Mouse (Mus musculus): ENCODE measurements around the gene Pls1. TPM values are rescaled to one million over a fixed set of nuclear protein-coding genes. Genes with fewer than 3 reads are reported as not detected.

The Pls1 gene
- polyA plus RNA-seq, 1 experiment from 2014 or later: 45.6 TPM

GRCm38 (mm10) chr9:95712574-95712973 is 132.5 kb downstream of the Pls1 start:
- Histone ChIP-seq H3K36me3 (ENCODE audit: control insufficient read depth, insufficient read depth, low read length) (no peaks in the 10 kb centered on the region), H3K27ac (replicated peaks) (no peak overlapping the region), H3K4me1 (replicated peaks; ENCODE audit: control insufficient read depth, insufficient read depth) (no peaks in the 10 kb centered on the region), H3K4me3 (ENCODE audit: low read depth, low read length) (no peak overlapping the region), H3K9me3 (ENCODE audit: control insufficient read depth, low read length) (no peaks in the 10 kb centered on the region), H3K27me3 (ENCODE audit: control insufficient read depth, insufficient read depth, low read length) (no peaks in the 10 kb centered on the region), H3K9ac (ENCODE audit: low read length) (no peak overlapping the region), H3K4me2 (replicated peaks; ENCODE audit: low read depth) (no peak overlapping the region)
- ATAC-seq (ENCODE audit: low FRiP score, low TSS enrichment) (no peak), DNase-seq (ENCODE audit: low spot score) (no peak)
- no peak for TF ChIP-seq EP300 (optimal IDR thresholded peaks at IDR 0.05)
- no peak for TF ChIP-seq CTCF (IDR thresholded peaks at IDR 0.05; ENCODE audit: low read depth)
- 43% methylated on average over 8 of the region's 8 CpGs for WGBS

DNA sequence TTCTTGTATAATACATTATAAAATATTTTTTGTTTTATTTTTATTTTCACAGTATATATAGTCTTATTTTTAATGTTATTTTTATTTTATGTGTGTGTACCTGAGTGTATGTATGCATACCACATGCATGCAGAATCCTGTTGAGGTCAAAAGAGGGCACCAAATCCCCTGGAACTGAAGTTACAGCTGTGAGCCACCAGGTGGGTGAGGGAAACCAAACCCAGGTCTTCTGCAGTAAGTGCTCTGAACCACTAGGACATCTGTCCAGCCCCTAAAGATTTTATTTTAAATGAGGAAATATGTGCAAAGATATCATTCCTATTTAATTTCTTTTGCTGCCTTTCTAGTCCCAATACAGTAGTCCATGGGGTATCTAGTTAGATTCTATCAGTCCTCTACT is 136.2 kb downstream of the Pls1 start:
- no peaks in the 10 kb centered on the region for H3K36me3 ChIP-seq (ENCODE audit: control insufficient read depth, insufficient read depth, low read length)
- H3K9me3 ChIP-seq (ENCODE audit: control insufficient read depth, low read length): no peaks in the 10 kb centered on the region
- no peak overlapping the region for H3K9ac ChIP-seq (ENCODE audit: low read length)
- no peak for TF ChIP-seq EP300 (optimal IDR thresholded peaks at IDR 0.05)
- peak; percentile 33 for TF ChIP-seq CTCF (IDR thresholded peaks at IDR 0.05; ENCODE audit: low read depth)
- no peak overlapping the region for H3K4me2 ChIP-seq (replicated peaks; ENCODE audit: low read depth)
- H3K27ac ChIP-seq (replicated peaks): no peak overlapping the region
- no peaks in the 10 kb centered on the region for H3K27me3 ChIP-seq (ENCODE audit: control insufficient read depth, insufficient read depth, low read length)
- H3K4me1 ChIP-seq (replicated peaks; ENCODE audit: control insufficient read depth, insufficient read depth): no peaks in the 10 kb centered on the region
- no peak overlapping the region for H3K4me3 ChIP-seq (ENCODE audit: low read depth, low read length)
- no peak for ATAC-seq (ENCODE audit: low FRiP score, low TSS enrichment)
- DNase-seq (ENCODE audit: low spot score): no peak

DNA sequence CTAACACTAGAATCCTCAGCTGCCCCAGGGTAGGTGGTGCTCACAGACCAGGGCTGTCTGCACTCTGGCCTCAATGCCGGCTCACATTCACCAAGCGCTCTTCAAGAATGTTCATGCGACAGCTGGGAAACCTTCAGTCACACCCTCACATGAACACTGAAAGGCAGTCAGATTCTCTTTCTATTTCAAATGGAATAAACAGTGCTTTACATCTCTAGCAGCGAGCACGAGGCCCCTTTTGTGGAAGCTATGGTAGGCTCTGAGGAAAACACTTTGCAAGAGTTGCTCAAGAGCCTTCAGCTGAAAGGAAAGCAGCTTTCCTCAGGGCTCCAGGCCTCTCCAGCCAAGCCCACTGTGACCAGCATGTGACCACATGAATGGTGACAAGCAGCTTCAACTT is 139.7 kb downstream of the Pls1 start:
- Histone ChIP-seq H3K9ac (ENCODE audit: low read length) (no peak overlapping the region), H3K4me3 (ENCODE audit: low read depth, low read length) (no peak overlapping the region), H3K27me3 (ENCODE audit: control insufficient read depth, insufficient read depth, low read length) (no peaks in the 10 kb centered on the region), H3K4me1 (replicated peaks; ENCODE audit: control insufficient read depth, insufficient read depth) (no peaks in the 10 kb centered on the region), H3K9me3 (ENCODE audit: control insufficient read depth, low read length) (no peaks in the 10 kb centered on the region), H3K4me2 (replicated peaks; ENCODE audit: low read depth) (no peak overlapping the region), H3K36me3 (ENCODE audit: control insufficient read depth, insufficient read depth, low read length) (no peaks in the 10 kb centered on the region), H3K27ac (replicated peaks) (no peak overlapping the region)
- WGBS: 77% methylated on average over 5 of the region's 5 CpGs
- TF ChIP-seq EP300 (optimal IDR thresholded peaks at IDR 0.05) (no peak), CTCF (IDR thresholded peaks at IDR 0.05; ENCODE audit: low read depth) (no peak)
- no peak for DNase-seq (ENCODE audit: low spot score)
- ATAC-seq (ENCODE audit: low FRiP score, low TSS enrichment): no peak

- Histone ChIP-seq H3K9ac (ENCODE audit: low read length) (no peak overlapping the region), H3K4me3 (ENCODE audit: low read depth, low read length) (no peak overlapping the region), H3K36me3 (ENCODE audit: control insufficient read depth, insufficient read depth, low read length) (no peaks in the 10 kb centered on the region), H3K27me3 (ENCODE audit: control insufficient read depth, insufficient read depth, low read length) (no peaks in the 10 kb centered on the region), H3K4me2 (replicated peaks; ENCODE audit: low read depth) (no peak overlapping the region), H3K9me3 (ENCODE audit: control insufficient read depth, low read length) (no peaks in the 10 kb centered on the region), H3K4me1 (replicated peaks; ENCODE audit: control insufficient read depth, insufficient read depth) (no peaks in the 10 kb centered on the region), H3K27ac (replicated peaks) (no peak overlapping the region)
- TF ChIP-seq CTCF (IDR thresholded peaks at IDR 0.05; ENCODE audit: low read depth) (no peak), EP300 (optimal IDR thresholded peaks at IDR 0.05) (no peak)
- no peak for ATAC-seq (ENCODE audit: low FRiP score, low TSS enrichment)
- WGBS: 69% methylated on average over 3 of the region's 3 CpGs
- DNase-seq (ENCODE audit: low spot score): no peak
Observed at GRCm38 (mm10) chr9:95704078-95704477, 141.0 kb downstream of the Pls1 start.

Other genes starting within 250 kb of the Pls1 start
- 0.18 and 0.21 TPM in 2 replicates for gene Pcolce2, start 207.7 kb downstream of the Pls1 start, polyA plus RNA-seq (2015; fragmentation: Nextera tagmentation; extraction: Ambion mirVana)
- gene Trpc1, start 94.9 kb downstream of the Pls1 start, polyA plus RNA-seq (2015; fragmentation: Nextera tagmentation; extraction: Ambion mirVana): 1.2 and 1.3 TPM in 2 replicates
- gene Atr, start 12.3 kb upstream of the Pls1 start, polyA plus RNA-seq (2015; fragmentation: Nextera tagmentation; extraction: Ambion mirVana): 4.4 and 4.6 TPM in 2 replicates
- 5.4 and 7.6 TPM in 2 replicates for gene Xrn1, start 109.4 kb upstream of the Pls1 start, polyA plus RNA-seq (2015; fragmentation: Nextera tagmentation; extraction: Ambion mirVana)

Data from stomach, postnatal 0 days (tissue).